Mouse (Mus musculus) embryonic facial prominence, embryonic 10.5 days (tissue): Measurements from ENCODE around the gene Cdc37. TPM values are rescaled to one million over a fixed set of nuclear protein-coding genes. Genes with fewer than 3 reads are reported as not detected.

Experiments
- DNase-seq: peaks from one replicate; pipeline ENCODE4 v3.0.0-alpha.2; 2017; ENCODE audit warnings: low spot score
- H3K27ac ChIP-seq: fragments of 300-500 bp; sonication (generic); replicated peaks from 2 replicates; pipeline ENCODE4 v1.5.1; 2016; ENCODE audit warnings: mild to moderate bottlenecking
- H3K27me3 ChIP-seq: fragments of 300-500 bp; sonication (generic); replicated peaks from 2 replicates; pipeline ENCODE4 v1.6.1; 2016; ENCODE audit warnings: low read depth, mild to moderate bottlenecking; ENCODE audit not compliant: poor library complexity, severe bottlenecking
- H3K36me3 ChIP-seq: fragments of 300-500 bp; sonication (generic); replicated peaks from 2 replicates; pipeline ENCODE4 v1.6.1; 2016; ENCODE audit warnings: mild to moderate bottlenecking, moderate library complexity
- H3K4me1 ChIP-seq: fragments of 300-500 bp; sonication (generic); 2 replicates; pipeline ENCODE4 v1.6.1; 2016
- H3K4me3 ChIP-seq: fragments of 300-500 bp; sonication (generic); 2 replicates; pipeline ENCODE4 v1.5.1; 2016; ENCODE audit warnings: mild to moderate bottlenecking, moderate library complexity
- H3K9me3 ChIP-seq: fragments of 300-500 bp; sonication (generic); 2 replicates; pipeline ENCODE4 v1.6.1; 2016; ENCODE audit warnings: mild to moderate bottlenecking
- WGBS: fragments of 180-500 bp; shearing (Covaris S2); methylation state at CpG from one replicate; pipeline ENCODE4 v1.1.7; 2016; 5-methylcytosine and 5-hydroxymethylcytosine counted together
- polyA plus RNA-seq: library from polyadenylated mRNA; unstranded; fragments of >200 nt; fragmentation: Nextera tagmentation; extraction: Ambion mirVana; gene quantifications from 2 replicates; pipeline ENCODE4 v1.2.1, GENCODE M21; 2016

Cdc37 gene
- polyA plus RNA-seq, 1 experiment from 2014 or later: 418 TPM

DNA sequence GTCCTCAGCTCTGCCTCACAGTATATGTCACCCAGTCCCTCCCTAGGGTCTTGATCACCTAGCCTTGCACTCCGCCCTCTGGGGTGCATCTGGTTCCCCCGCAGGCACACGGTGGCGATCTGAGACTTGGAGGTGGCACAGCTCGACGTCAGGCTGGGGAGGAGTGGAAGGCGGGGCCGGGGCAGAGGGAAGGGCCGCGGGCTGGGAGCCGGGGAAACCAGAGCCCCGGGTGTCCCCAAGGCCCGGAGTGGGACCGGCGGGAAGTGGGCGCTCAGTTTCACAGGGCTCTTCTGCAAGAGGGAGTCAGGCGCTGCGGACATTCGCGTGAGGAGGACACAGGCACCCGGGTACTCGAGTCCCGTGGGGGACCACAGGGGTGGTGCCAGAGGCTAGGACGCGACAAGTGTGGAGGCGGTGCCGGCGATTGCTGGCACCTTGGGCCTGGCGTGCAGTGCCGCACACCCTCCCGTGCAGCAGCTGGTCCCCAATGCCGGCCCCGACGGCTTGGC is 34.2 kb upstream of the Cdc37 start:
- H3K4me3 ChIP-seq: peak overlapping the region; percentile 45
- peaks cover 38% of the 10 kb centered on the region for H3K4me1 ChIP-seq
- H3K36me3 ChIP-seq: no peaks in the 10 kb centered on the region
- peak; percentile 37 for DNase-seq
- peak overlapping the region; percentile 4; the same call in 1 of the 2 replicates for H3K27ac ChIP-seq
- no peaks in the 10 kb centered on the region for H3K9me3 ChIP-seq
- H3K27me3 ChIP-seq: peaks cover 49% of the 10 kb centered on the region
- 6% methylated on average over 34 of the region's 34 CpGs for WGBS

DNA sequence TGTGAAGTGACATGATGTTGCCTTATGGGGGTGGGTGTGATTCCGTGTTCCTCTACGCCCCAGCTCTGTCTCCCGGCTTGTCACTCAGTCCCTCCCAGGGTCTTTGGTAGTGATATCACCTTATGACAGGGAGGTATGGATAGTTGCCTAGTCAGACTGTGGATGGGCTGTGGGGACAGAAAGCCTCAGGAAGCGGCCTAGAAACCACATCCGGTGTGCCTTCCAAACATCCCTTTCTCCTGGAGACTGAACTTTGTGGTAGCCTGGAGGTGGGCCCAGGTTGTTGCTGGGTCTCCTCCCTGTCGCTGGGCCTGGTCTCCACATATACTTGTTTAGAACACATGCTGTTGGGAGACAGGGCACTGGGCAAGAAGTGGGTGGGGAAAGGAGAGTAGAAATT is 33.6 kb upstream of the Cdc37 start:
- Histone ChIP-seq H3K27ac (no peak overlapping the region), H3K4me3 (no peak overlapping the region), H3K36me3 (no peaks in the 10 kb centered on the region), H3K27me3 (peaks cover 49% of the 10 kb centered on the region), H3K9me3 (no peaks in the 10 kb centered on the region), H3K4me1 (peaks cover 38% of the 10 kb centered on the region)
- no peak for DNase-seq
- 85% methylated on average over 6 of the region's 6 CpGs for WGBS

GRCm38 (mm10) chr9:21181421-21182220 is 31.8 kb upstream of the Cdc37 start:
- no peaks in the 10 kb centered on the region for H3K36me3 ChIP-seq
- peak overlapping the region; percentile 50 for H3K4me3 ChIP-seq
- peaks cover 49% of the 10 kb centered on the region for H3K27me3 ChIP-seq
- peaks cover 37% of the 10 kb centered on the region for H3K4me1 ChIP-seq
- no peaks in the 10 kb centered on the region for H3K9me3 ChIP-seq
- H3K27ac ChIP-seq: peak overlapping the region; percentile 44; the same call in 1 of the 2 replicates
- 7% methylated on average over 48 of the region's 48 CpGs for WGBS
- DNase-seq: peak; percentile 66

DNA sequence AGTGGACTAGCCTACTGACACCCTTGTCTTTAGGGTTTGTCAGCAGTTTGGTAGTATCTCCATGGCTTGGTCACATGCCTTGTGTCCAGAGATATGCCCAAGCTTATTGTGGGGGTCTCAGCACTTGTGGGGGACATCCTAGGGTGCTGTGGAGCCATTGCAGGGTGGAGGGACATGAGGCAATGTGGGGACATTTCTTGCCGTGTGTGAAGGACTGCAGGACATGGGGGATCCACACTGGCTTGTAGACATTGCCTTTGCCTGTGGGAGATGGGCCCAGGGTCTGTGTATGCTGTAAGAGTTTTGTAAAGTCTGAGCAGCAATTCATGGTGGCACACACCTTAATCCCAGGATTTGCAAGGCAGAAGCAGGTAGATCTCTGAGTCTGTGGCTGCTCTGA is 31.1 kb upstream of the Cdc37 start:
- H3K27me3 ChIP-seq: peaks cover 44% of the 10 kb centered on the region
- 58% methylated on average over 1 of the region's 1 CpGs for WGBS

DNA sequence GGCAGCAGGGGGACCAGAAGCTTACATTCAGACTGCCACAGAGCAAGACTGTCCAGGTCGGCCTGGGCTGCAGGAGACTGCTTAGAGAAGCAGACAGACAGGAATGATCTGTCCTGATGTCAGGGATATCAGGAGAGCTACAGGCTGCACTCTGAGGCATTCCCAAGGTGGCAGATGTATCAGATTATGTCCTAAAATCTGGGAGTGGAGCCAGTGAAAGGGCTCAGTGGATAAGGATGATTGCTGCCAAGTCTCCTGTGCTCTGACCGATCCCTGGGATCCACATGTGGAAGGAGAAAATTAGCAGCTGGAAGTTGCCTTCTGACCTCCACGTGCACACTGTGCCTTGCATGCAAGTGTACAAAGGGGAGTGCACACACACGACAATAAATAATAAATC is 30.6 kb upstream of the Cdc37 start:
- Histone ChIP-seq H3K27me3 (peaks cover 40% of the 10 kb centered on the region), H3K36me3 (no peaks in the 10 kb centered on the region), H3K27ac (no peak overlapping the region), H3K4me3 (no peak overlapping the region), H3K4me1 (peaks cover 32% of the 10 kb centered on the region), H3K9me3 (no peaks in the 10 kb centered on the region)
- 68% methylated on average over 4 of the region's 4 CpGs for WGBS
- no peak for DNase-seq

More for the DNA sequence above, 31.1 kb upstream of the Cdc37 start:
- no peak for DNase-seq
- Histone ChIP-seq H3K9me3 (no peaks in the 10 kb centered on the region), H3K27ac (no peak overlapping the region), H3K36me3 (no peaks in the 10 kb centered on the region), H3K4me3 (no peak overlapping the region), H3K4me1 (peaks cover 36% of the 10 kb centered on the region)

DNA sequence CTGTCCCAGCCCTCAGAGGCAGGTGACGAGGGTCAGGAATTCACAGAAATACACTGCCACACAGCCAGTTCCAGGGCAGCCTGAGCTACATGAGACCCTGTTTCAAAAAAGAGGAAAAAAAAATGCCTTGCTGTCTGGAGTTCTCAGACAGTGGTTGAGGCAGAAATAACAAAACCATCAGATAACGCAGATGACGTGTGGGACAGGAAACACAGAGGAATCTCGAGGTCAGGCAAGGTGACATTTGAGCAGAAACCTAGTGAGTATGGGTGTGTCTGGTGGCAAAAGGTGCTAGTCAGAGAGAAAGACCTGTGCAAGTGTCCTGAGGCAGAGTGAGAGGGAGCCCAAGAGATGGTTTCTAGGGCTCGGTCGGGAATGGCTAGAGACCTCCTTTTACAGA is 22.6 kb upstream of the Cdc37 start:
- H3K27ac ChIP-seq: no peak overlapping the region
- H3K27me3 ChIP-seq: peaks cover 7% of the 10 kb centered on the region
- DNase-seq: no peak
- H3K36me3 ChIP-seq: no peaks in the 10 kb centered on the region
- peaks cover 21% of the 10 kb centered on the region for H3K4me1 ChIP-seq
- no peaks in the 10 kb centered on the region for H3K9me3 ChIP-seq
- H3K4me3 ChIP-seq: no peak overlapping the region
- 69% methylated on average over 6 of the region's 6 CpGs for WGBS

- WGBS: 47% methylated on average over 1 of the region's 1 CpGs
- peaks cover 39% of the 10 kb centered on the region for H3K27me3 ChIP-seq
- H3K4me3 ChIP-seq: peak overlapping the region; percentile 47
- peaks cover 53% of the 10 kb centered on the region for H3K4me1 ChIP-seq
- H3K27ac ChIP-seq: peak overlapping the region; percentile 73
- H3K9me3 ChIP-seq: no peaks in the 10 kb centered on the region
- H3K36me3 ChIP-seq: no peaks in the 10 kb centered on the region
- DNase-seq: no peak
Observed at GRCm38 (mm10) chr9:21169157-21169556, 19.4 kb upstream of the Cdc37 start.

DNA sequence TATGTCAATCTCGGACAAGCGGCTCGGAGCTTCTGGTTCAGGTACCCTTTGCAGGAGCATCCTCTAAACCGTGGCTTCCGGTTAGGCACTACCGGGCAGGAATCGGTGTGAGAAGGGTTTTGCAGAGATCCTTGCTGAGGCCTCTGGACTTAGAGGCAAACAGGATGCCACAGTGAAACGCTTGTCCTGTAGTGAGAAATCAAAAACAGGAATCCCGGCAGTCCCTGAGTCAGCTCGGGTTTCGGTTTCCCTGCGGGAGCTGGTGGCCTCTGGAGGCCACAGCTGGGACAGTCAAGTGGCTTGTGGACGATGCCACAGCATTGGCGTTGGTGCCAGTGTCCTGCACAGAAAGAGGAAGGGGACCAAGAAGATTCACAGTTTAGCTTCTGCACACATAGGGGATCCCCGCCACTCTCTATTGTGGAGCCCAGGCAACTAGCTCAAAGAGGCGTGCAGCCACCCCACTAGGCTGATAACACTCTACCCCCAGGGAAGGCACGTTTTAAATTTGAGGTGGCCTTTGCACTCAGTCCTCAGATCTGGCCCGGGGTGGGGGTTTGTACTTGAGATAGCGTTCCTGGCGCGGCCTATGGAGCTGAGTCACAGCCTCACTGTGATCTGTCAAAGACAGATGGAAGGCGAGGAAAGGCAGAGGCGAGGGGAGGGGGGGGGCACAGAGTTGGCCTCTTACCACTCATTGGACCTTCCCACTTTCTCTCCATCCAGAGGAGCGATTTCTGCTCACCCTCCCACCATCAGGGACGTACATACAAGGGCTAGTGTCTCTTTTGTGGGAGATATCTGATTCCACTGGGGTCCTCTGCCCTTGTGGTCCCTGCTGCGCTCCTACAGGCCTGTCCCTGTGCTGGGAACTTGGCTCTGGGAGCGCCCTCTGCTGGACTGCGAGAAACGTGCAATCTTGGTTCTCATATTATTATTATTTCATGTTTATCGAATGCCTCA is 18.7 kb upstream of the Cdc37 start:
- peak; percentile 87 for DNase-seq
- Histone ChIP-seq H3K27ac (peak overlapping the region; percentile 73), H3K4me1 (peaks cover 59% of the 10 kb centered on the region), H3K4me3 (peak overlapping the region; percentile 47), H3K36me3 (no peaks in the 10 kb centered on the region), H3K27me3 (peaks cover 46% of the 10 kb centered on the region), H3K9me3 (no peaks in the 10 kb centered on the region)
- 9% methylated on average over 30 of the region's 30 CpGs for WGBS

GRCm38 (mm10) chr9:21167140-21168097 is 17.6 kb upstream of the Cdc37 start:
- H3K4me3 ChIP-seq: peak overlapping the region; percentile 47
- H3K36me3 ChIP-seq: no peaks in the 10 kb centered on the region
- H3K27ac ChIP-seq: peak overlapping the region; percentile 73
- H3K27me3 ChIP-seq: peaks cover 56% of the 10 kb centered on the region
- H3K9me3 ChIP-seq: no peaks in the 10 kb centered on the region
- no peak for DNase-seq
- H3K4me1 ChIP-seq: peaks cover 59% of the 10 kb centered on the region
- WGBS: 51% methylated on average over 10 of the region's 10 CpGs

DNA sequence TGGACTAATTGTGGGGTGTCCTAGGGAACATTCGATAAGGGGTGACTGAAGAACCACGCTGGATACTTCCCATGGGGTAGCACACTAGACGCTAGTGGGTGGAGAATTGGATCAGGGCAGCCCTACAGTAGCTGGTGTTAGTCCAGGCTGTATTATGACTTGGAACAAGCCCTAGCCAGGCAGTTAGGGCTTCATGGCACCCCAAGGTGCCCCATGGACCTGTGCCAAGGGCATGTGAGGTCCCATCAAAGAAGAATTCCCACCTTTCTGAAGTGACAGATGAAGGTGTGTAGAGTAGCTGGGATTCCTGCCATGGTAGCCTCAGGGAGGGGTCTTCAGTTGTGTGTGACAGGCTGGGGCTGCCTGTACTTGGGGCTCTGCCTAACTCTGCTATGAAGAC is 16.7 kb upstream of the Cdc37 start:
- H3K36me3 ChIP-seq: no peaks in the 10 kb centered on the region
- H3K27ac ChIP-seq: peak overlapping the region; percentile 78
- peak overlapping the region; percentile 66 for H3K4me3 ChIP-seq
- peaks cover 65% of the 10 kb centered on the region for H3K27me3 ChIP-seq
- WGBS: 30% methylated on average over 3 of the region's 3 CpGs
- no peak for DNase-seq
- peaks cover 62% of the 10 kb centered on the region for H3K4me1 ChIP-seq
- H3K9me3 ChIP-seq: no peaks in the 10 kb centered on the region

DNA sequence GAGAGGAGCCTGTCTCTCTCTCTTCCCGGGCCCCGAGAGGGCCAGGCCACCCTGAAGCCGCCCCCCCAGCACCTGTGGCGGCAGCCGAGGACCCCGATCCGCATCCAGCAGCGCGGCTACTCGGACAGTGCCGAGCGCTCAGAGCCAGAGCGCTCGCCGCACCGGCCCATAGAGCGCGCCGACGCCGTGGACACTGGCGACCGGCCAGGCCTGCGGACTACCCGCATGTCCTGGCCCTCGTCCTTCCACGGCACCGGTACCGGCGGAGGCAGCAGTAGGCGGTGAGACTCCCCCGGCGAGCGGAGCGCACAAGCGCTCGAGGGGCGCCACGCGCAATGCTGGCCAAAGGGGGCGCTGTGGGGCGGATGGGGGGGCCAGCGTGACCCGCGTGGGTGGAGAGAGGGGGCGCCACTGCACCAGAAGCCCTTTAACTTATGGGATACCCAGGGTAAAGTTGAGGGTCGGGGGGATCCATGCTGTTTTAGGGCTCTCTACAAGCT is 16.2 kb upstream of the Cdc37 start:
- peaks cover 67% of the 10 kb centered on the region for H3K27me3 ChIP-seq
- H3K36me3 ChIP-seq: no peaks in the 10 kb centered on the region
- H3K4me1 ChIP-seq: peaks cover 68% of the 10 kb centered on the region
- no peaks in the 10 kb centered on the region for H3K9me3 ChIP-seq
- H3K27ac ChIP-seq: peak overlapping the region; percentile 78
- peak; percentile 77 for DNase-seq
- 1% methylated on average over 47 of the region's 47 CpGs for WGBS
- H3K4me3 ChIP-seq: peak overlapping the region; percentile 66
